Mouse (Mus musculus) embryonic facial prominence, embryonic 11.5 days (tissue): Measurements from ENCODE around the gene 9030612E09Rik. TPM values are rescaled to one million over a fixed set of nuclear protein-coding genes. Genes with fewer than 3 reads are reported as not detected.
A peak's percentile ranks its signal among the peaks of the same experiment; 100 is the strongest.

Experiments used
- ATAC-seq: fragments of 200-750 bp; cut with Nextera tagmentation; replicated peaks from 2 replicates; pipeline ENCODE4 v1.8.0; 2017; ENCODE audit warnings: low read depth; ENCODE audit not compliant: insufficient number of reproducible peaks, low FRiP score, low TSS enrichment
- DNase-seq: peaks from one replicate; pipeline ENCODE4 v3.0.0-alpha.2; 2015; ENCODE audit warnings: low spot score
- H3K27ac ChIP-seq: fragments of 300-500 bp; sonication (generic); replicated peaks from 2 replicates; pipeline ENCODE4 v1.5.1; 2014; ENCODE audit warnings: mild to moderate bottlenecking, low read depth, low read length, control low read depth
- H3K27me3 ChIP-seq: fragments of 300-500 bp; sonication (generic); 2 replicates; pipeline ENCODE4 v1.6.1; 2014; ENCODE audit warnings: mild to moderate bottlenecking, low read length, moderate library complexity, mixed read lengths; ENCODE audit not compliant: control insufficient read depth, insufficient read depth
- H3K36me3 ChIP-seq: fragments of 300-500 bp; sonication (generic); replicated peaks from 2 replicates; pipeline ENCODE4 v1.6.1; 2014; ENCODE audit warnings: low read depth, mild to moderate bottlenecking, low read length, moderate library complexity, mixed read lengths; ENCODE audit not compliant: control insufficient read depth, insufficient read depth
- H3K4me1 ChIP-seq: fragments of 300-500 bp; sonication (generic); 2 replicates; pipeline ENCODE4 v1.6.1; 2014; ENCODE audit warnings: low read length, mixed read lengths; ENCODE audit not compliant: control insufficient read depth, insufficient read depth
- H3K4me2 ChIP-seq: fragments of 300-500 bp; sonication (generic); 2 replicates; pipeline ENCODE4 v1.6.1; 2014; ENCODE audit warnings: low read depth, mild to moderate bottlenecking, control low read depth, low read length, moderate library complexity
- H3K4me3 ChIP-seq: fragments of 300-500 bp; sonication (generic); 2 replicates; pipeline ENCODE4 v1.5.1; 2014; ENCODE audit warnings: low read depth, low read length, control low read depth
- H3K9ac ChIP-seq: fragments of 300-500 bp; sonication (generic); replicated peaks from 2 replicates; pipeline ENCODE4 v1.6.1; 2014; ENCODE audit warnings: mild to moderate bottlenecking, control low read depth, low read length
- H3K9me3 ChIP-seq: fragments of 300-500 bp; sonication (generic); replicated peaks from 2 replicates; pipeline ENCODE4 v1.6.1; 2016; ENCODE audit warnings: mild to moderate bottlenecking, low read length, inconsistent platforms, mixed read lengths; ENCODE audit not compliant: control insufficient read depth
- WGBS: fragments of 180-500 bp; shearing (Covaris S2); extraction: QIAGEN DNeasy Blood & Tissue Kit; methylation state at CpG from one replicate; pipeline ENCODE4 v1.1.7; 2014; 5-methylcytosine and 5-hydroxymethylcytosine counted together
- polyA plus RNA-seq: library from polyadenylated mRNA; unstranded; fragments of >200 nt; fragmentation: Nextera tagmentation; extraction: Ambion mirVana; gene quantifications from 2 replicates; pipeline ENCODE4 v1.2.1, GENCODE M21; 2014

Gene 9030612E09Rik
- polyA plus RNA-seq, 1 experiment from 2014 or later = 1.7 TPM

GRCm38 (mm10) chr10:43172554-43172953, 1.9 kb upstream of the 9030612E09Rik start:
- no peak overlapping the region for H3K27ac ChIP-seq

GRCm38 (mm10) chr10:43173141-43173827, 1.2 kb upstream of the 9030612E09Rik start:
- Histone ChIP-seq H3K27ac (peak overlapping the region; percentile 81; the same call in 1 of the 2 replicates), H3K4me1 (0 out of 2 replicates have a peak, but pooled peaks cover 2% of the 10 kb centered on the region), H3K9me3 (no peaks in the 10 kb centered on the region), H3K36me3 (no peaks in the 10 kb centered on the region), H3K27me3 (peaks cover 4% of the 10 kb centered on the region; the same call in 1 of the 2 replicates), H3K4me2 (peak overlapping the region; percentile 93), H3K9ac (peak overlapping the region; percentile 90), H3K4me3 (peak overlapping the region; percentile 88)
- WGBS = under 1% methylated on average over 51 of the region's 53 CpGs
- DNase-seq (peak; percentile 68), ATAC-seq (peak; percentile 35)

More at GRCm38 (mm10) chr10:43172554-43172953, 1.9 kb upstream of the 9030612E09Rik start:
- H3K9me3 ChIP-seq = no peaks in the 10 kb centered on the region
- peak overlapping the region; percentile 93 for H3K4me2 ChIP-seq
- no peaks in the 10 kb centered on the region for H3K36me3 ChIP-seq
- 0 out of 2 replicates have a peak, but pooled peaks cover 2% of the 10 kb centered on the region for H3K4me1 ChIP-seq
- H3K4me3 ChIP-seq = peak overlapping the region; percentile 88
- peak overlapping the region; percentile 90 for H3K9ac ChIP-seq
- 1% methylated on average over 8 of the region's 8 CpGs for WGBS
- H3K27me3 ChIP-seq = peaks cover 4% of the 10 kb centered on the region; the same call in 1 of the 2 replicates
- ATAC-seq (no peak), DNase-seq (no peak)

GRCm38 (mm10) chr10:43173828-43174325, 627 bp upstream of the 9030612E09Rik start:
- Histone ChIP-seq H3K9ac (peak overlapping the region; percentile 90), H3K36me3 (no peaks in the 10 kb centered on the region), H3K27me3 (peaks cover 4% of the 10 kb centered on the region; the same call in 1 of the 2 replicates), H3K4me2 (peak overlapping the region; percentile 93), H3K4me3 (peak overlapping the region; percentile 88), H3K9me3 (no peaks in the 10 kb centered on the region), H3K27ac (peak overlapping the region; percentile 81), H3K4me1 (0 out of 2 replicates have a peak, but pooled peaks cover 2% of the 10 kb centered on the region)
- ATAC-seq (0 out of 2 replicates have a peak, but pooled peaks have one; percentile 22), DNase-seq (peak; percentile 57)
- WGBS = under 1% methylated on average over 22 of the region's 38 CpGs

- H3K4me1 ChIP-seq = 0 out of 2 replicates have a peak, but pooled peaks cover 2% of the 10 kb centered on the region
- H3K36me3 ChIP-seq = no peaks in the 10 kb centered on the region
- H3K4me3 ChIP-seq = peak overlapping the region; percentile 88
- H3K27ac ChIP-seq = no peak overlapping the region
- peak overlapping the region; percentile 90 for H3K9ac ChIP-seq
- ATAC-seq (peak; percentile 20; the same call in 1 of the 2 replicates), DNase-seq (no peak)
- WGBS = 1% methylated on average over 18 of the region's 18 CpGs
- H3K9me3 ChIP-seq = no peaks in the 10 kb centered on the region
- peaks cover 4% of the 10 kb centered on the region; the same call in 1 of the 2 replicates for H3K27me3 ChIP-seq
- peak overlapping the region; percentile 93 for H3K4me2 ChIP-seq
Observed at GRCm38 (mm10) chr10:43175156-43175601, 675 bp downstream of the 9030612E09Rik start.

- no peak for ATAC-seq
- no peak for DNase-seq
- H3K9ac ChIP-seq = no peak overlapping the region
- no peak overlapping the region for H3K4me3 ChIP-seq
- WGBS = 69% methylated on average over 5 of the region's 5 CpGs
- peaks cover under 1% of the 10 kb centered on the region; the same call in 1 of the 2 replicates for H3K27me3 ChIP-seq
- no peak overlapping the region for H3K4me2 ChIP-seq
- no peak overlapping the region for H3K27ac ChIP-seq
- H3K36me3 ChIP-seq = no peaks in the 10 kb centered on the region
- H3K9me3 ChIP-seq = no peaks in the 10 kb centered on the region
- H3K4me1 ChIP-seq = 0 out of 2 replicates have a peak, but pooled peaks cover under 1% of the 10 kb centered on the region
Observed at GRCm38 (mm10) chr10:43180313-43180912, 5.9 kb downstream of the 9030612E09Rik start.

GRCm38 (mm10) chr10:43200206-43200605, 25.7 kb downstream of the 9030612E09Rik start:
- Histone ChIP-seq H3K4me3 (no peak overlapping the region), H3K27me3 (no peaks in the 10 kb centered on the region), H3K9ac (no peak overlapping the region), H3K36me3 (no peaks in the 10 kb centered on the region), H3K9me3 (no peaks in the 10 kb centered on the region), H3K27ac (no peak overlapping the region), H3K4me2 (no peak overlapping the region), H3K4me1 (no peaks in the 10 kb centered on the region)
- ATAC-seq (no peak), DNase-seq (no peak)
- 95% methylated on average over 2 of the region's 2 CpGs for WGBS

GRCm38 (mm10) chr10:43203865-43204264, 29.4 kb downstream of the 9030612E09Rik start:
- Histone ChIP-seq H3K27ac (no peak overlapping the region), H3K4me1 (no peaks in the 10 kb centered on the region), H3K9me3 (no peaks in the 10 kb centered on the region), H3K27me3 (no peaks in the 10 kb centered on the region), H3K4me3 (no peak overlapping the region), H3K9ac (no peak overlapping the region), H3K4me2 (no peak overlapping the region), H3K36me3 (no peaks in the 10 kb centered on the region)
- WGBS = 71% methylated on average over 3 of the region's 3 CpGs
- peak; percentile 17 for DNase-seq
- ATAC-seq = no peak
